Mouse (Mus musculus) thymus, postnatal 10 days (tissue): ENCODE data around the gene Smarcd2.

Experiments
- DNase-seq, 2 experiments: peaks; one replicate each; pipeline ENCODE4 v3.0.0; 2021; ENCODE audit warnings: low spot score in 2 of 2

Smarcd2 gene

DNA sequence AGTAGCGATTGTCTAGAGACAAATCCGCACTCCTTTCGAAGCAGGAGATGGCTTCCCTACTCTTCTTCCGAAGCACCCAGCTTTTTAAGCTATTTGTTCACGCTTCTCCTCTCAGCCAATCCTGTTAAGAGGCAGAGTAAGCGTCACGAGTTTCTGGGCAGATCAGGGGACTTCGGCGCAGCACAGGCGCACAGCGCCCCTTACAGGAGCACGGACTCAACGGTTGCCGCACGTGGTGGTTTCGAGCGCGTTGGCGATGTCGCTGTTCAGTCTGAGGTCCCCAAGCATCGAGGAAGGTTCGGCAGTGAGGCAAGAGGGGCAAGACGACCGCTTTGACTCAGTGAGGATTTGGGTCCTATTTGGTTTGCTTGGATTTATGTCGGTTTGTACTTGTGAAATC lies 3.7 kb upstream of the Smarcd2 start, which contains the start of gene Tcam1:
TSS of gene Tcam1 (plus strand) at position 219 of the 400 bp plus-strand sequence.
- peak; percentile 86 to 93 for DNase-seq

GRCm38 (mm10) chr11:106274971-106275411 lies 2.2 kb upstream of the Smarcd2 start:
- DNase-seq, result no peak

DNA sequence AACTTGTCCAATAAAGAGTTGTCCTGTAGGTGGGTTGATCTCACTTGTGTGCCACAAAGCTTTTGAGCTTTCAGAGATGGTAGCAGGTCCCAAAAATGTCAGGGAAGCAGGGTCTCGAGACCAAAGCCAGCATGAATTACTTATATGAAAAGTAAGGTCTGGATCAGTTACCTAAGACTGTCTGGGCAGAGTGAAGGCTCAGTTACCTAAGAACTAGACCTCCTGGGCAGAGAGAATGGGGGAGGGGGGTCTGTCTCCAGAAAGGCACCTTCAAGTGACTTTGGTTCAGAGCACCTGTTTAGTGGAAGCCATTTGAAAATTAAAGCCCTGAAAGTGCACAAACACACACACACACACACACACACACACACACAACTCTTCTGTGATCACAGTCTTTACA lies 1.6 kb upstream of the Smarcd2 start:
- no peak for DNase-seq

- DNase-seq, result no peak
Observed at GRCm38 (mm10) chr11:106273811-106274210, 1.0 kb upstream of the Smarcd2 start.

DNA sequence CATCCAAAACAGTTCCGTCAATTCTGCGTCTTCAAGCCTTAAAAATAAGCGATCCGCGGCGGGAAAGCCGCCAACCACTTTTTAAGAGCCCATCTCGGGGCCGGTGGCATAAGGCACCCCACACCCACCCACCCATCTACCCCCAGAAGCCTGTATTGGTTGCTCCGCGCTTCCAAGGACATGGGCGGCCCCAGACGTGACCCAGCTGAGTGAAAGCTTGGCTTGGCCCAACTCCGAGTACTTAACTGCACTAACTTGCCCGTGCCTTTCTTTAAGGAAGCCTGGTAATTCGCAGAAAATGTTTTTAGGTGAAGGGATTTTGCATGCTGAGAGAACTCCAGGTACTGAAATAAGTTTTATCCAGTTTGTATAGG lies 526 bp upstream of the Smarcd2 start:
- no peak for DNase-seq

DNA sequence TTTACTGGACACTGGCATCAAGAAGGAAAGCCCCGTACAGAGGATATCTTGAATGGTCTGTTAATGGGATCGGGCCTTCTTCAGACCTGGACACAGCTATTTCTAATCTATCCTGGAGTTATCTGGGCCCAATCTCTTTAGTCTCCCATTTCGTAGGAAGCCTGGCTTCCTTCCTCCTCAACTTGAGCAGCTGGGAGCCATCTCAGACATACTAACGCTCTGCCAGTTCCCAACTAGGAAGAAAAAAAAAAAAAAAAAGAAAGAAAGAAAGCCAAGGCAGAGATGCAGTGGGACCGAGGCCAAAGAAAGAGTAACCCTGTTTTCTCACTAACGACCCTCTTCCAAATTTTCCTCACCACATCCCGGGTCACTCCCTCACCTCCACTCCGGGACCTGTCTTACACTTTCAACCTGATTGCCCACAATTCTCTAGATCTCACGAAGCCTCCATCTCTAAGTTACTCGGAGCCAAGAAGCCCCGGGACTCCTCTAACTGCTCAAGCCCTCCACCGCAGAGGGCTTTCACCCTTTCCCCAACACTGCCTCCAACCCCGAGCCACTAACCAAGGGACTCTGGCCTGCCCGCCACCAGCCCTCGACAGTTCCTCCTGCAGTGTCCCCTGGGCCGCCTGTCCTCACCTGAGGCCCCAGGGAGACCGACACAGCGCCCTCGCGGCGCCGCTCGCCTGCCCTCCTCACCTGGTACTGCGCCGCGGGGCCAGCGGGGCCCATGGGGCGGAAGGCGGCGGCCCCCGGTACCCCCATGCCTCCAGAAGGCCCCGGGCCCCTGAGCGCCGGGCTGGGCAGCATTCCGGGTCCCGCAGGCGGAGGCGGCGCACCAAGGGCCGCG lies 753 bp downstream of the Smarcd2 start:
- peak in 1 of 2 experiments; percentile 51 for DNase-seq

DNA sequence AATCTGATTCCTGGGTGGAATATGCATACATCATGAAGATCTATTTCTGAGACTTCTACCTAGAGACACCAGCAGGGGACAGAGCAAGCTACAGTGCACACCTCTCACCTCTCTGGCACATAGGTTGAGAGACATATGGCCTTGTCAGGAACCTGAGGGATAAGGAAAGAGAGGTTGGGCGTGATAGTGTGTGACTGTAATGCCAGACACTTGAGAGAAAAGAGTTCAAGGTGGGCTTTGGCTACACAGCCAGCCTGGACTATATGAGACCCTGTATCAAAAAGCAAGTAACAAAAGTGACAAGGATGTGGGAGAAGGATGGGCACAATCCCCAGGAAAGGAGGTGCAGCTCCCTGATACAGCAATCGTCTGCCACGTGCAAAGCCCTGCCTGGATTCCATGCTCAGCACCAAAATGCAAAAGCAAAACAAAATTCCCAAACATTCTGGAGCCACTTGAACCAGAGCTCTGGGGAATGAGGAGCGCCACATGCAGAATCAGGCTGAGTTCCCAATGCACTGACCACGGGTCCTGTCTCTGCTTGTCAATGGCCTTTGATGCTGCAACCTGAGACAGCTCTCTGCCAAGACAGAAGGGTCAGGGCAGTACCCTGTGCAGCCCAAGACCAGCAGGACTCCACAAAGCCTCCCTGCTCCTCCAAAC lies 1.5 kb downstream of the Smarcd2 start:
- DNase-seq, result no peak

DNA sequence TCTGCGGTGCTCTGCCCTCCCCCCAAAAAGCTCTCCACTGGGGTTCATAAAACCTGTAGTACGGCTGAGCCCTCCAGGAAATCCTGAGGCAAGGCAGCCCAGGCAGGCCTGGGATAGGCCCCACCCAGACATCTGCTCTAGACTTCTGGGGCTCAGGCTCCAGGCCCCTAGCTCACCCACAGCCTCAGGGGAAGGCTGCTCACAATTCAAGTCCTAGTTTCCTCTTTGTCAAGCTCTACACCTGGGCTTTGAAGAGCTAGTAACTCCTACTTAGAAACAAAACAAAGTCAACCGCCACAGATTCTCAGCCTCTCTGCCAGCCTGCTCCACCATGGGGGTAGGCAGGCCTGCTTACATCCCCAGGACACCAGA lies 3.7 kb downstream of the Smarcd2 start:
- DNase-seq, result peak; percentile 73 to 81

- DNase-seq, result no peak
Observed at GRCm38 (mm10) chr11:106268326-106269059, 4.3 kb downstream of the Smarcd2 start.

- DNase-seq, result no peak
Observed at GRCm38 (mm10) chr11:106267871-106268270, 4.9 kb downstream of the Smarcd2 start.

DNA sequence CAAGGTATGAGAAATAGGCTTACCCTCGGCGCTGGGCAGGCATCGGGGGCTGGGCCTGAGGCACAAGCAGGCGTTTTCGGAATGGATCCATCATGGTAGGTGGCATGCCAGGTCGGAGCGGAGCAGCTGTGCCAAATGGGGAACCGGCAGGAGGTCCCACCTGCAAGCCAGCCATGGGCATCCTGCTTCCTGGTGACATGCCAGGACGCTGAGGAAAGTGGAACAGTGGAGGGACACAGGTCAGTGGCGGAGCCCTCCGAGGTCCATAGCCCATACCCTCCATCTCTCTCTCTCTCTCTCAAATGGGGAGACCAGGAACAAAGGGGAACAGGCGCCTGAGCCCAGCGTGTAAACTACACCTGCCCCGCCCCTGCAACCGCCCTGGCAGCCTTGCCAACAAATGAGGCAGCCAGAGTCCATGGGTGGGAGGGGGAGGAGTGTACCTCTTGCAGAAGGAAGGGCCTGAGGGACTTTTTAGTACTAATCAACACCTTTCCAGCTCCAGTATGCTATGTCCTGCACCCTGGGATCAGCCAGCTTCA lies 5.4 kb downstream of the Smarcd2 start:
- no peak for DNase-seq

- DNase-seq, result no peak
Observed at GRCm38 (mm10) chr11:106266431-106266830, 6.3 kb downstream of the Smarcd2 start.

DNA sequence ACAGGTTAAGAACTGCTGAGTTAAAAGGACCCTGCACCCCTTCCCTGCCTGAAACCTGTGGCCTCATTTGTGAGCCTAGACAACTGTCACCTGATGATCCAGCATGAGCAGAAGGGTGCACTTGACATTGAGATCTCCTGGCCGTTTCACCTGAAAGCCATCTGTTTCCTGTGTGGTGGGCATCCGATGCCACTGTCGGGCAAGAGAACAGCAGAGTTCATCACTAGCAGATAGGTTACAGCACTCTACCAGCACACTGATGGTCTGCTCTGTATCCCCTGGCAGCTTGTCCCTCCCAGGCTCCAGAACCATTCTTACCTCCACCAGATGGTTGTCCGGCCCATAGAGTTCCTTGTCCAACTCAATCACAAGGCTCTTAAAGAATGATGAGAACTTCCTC lies 7.2 kb downstream of the Smarcd2 start:
- no peak for DNase-seq

GRCm38 (mm10) chr11:106264988-106265387 lies 7.8 kb downstream of the Smarcd2 start:
- no peak for DNase-seq

DNA sequence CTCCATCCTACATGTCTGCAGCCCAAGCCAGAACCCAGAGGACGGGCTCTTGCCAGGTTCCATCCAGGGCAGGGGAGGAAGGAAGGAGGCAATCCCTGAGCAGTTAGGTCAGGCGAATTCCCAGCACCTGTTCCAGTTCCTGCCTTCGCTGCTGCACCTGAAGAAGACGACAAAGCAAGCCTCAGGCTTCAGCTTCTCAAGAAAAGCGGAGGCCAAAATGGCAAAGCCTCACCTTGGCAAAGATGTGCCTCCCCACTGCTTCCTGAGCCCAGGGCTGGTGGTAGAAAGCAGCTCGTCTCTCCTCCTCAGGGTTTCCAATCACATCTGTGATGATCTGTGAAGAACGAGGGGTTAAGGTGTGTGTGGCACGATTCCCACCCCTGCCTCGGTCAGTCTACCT lies 8.8 kb downstream of the Smarcd2 start:
- no peak for DNase-seq

GRCm38 (mm10) chr11:106260826-106261450 lies 11.8 kb downstream of the Smarcd2 start:
- DNase-seq, result no peak

- no peak for DNase-seq
Observed at GRCm38 (mm10) chr11:106256775-106257174, 16.0 kb downstream of the Smarcd2 start.

- DNase-seq, result peak; percentile 97 to 99
Observed at GRCm38 (mm10) chr11:106255685-106256451, 16.9 kb downstream of the Smarcd2 start, which contains the start of the genes Ftsj3 and Psmc5. Gene Ftsj3, minus strand, starts transcription at chr11:106256079. Gene Psmc5, plus strand, starts transcription at chr11:106256154.

GRCm38 (mm10) chr11:106255174-106255573 lies 17.6 kb downstream of the Smarcd2 start:
- DNase-seq, result no peak

- DNase-seq, result no peak
Observed at GRCm38 (mm10) chr11:106254767-106255166, 18.0 kb downstream of the Smarcd2 start.

DNA sequence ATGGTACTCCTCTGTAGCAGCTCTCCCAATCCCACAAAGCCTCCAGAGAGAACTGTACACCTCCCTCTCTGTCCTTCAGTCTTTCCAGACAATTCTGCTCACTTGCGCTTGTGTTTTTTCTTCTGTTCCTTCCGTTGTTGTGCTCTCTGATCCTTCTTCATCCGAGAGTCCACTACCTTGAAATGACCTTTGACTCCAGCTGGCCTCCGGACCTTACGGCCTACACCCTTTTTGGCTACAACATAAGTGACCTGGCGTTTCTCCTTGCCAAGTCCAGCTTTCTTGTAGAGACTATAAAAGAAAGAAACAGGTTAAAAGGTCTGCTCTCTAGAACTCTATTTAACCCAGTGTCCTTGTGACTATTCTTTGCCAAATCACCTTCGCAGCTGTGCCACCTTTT lies 23.4 kb downstream of the Smarcd2 start:
- no peak for DNase-seq
